Mouse (Mus musculus) MEL (cell line): ENCODE measurements around the gene Pls1. TPM values are rescaled to one million over a fixed set of nuclear protein-coding genes. Genes with fewer than 3 reads are reported as not detected.

Experiments used
- DNase-seq: peaks from one replicate; pipeline ENCODE4 v3.0.0; 2011; ENCODE audit warnings: low read depth, low spot score
- H3K27ac ChIP-seq: 2 replicates; pipeline ENCODE4 v1.5.1; 2012; ENCODE audit warnings: low read depth, mild to moderate bottlenecking, control low read depth, low read length, moderate library complexity; ENCODE audit not compliant: control insufficient read depth
- H3K27me3 ChIP-seq, 2 experiments: fragments of 150-350 bp in 1 of 2; sonication (generic) in 1 of 2; 2 replicates each; pipeline ENCODE4 v1.6.1; 2012; ENCODE audit warnings: low read length in 2 of 2, mild to moderate bottlenecking in 2 of 2, improper control_type of control experiment in 1 of 2, moderate library complexity in 1 of 2; ENCODE audit not compliant: insufficient read depth in 2 of 2, control insufficient read depth in 1 of 2
- H3K36me3 ChIP-seq, 2 experiments: 2 replicates each; pipeline ENCODE4 v1.6.1; 2012 to 2014; ENCODE audit warnings: low read length in 2 of 2, improper control_type of control experiment in 1 of 2, inconsistent platforms in 1 of 2, mild to moderate bottlenecking in 1 of 2; ENCODE audit not compliant: insufficient read depth in 2 of 2, control insufficient read depth in 1 of 2
- H3K4me1 ChIP-seq, 2 experiments: fragments of 150-350 bp in 1 of 2; sonication (generic) in 1 of 2; 2 replicates each; pipeline ENCODE4 v1.6.1; 2012; ENCODE audit warnings: low read length in 2 of 2, improper control_type of control experiment in 1 of 2, mild to moderate bottlenecking in 1 of 2; ENCODE audit not compliant: insufficient read depth in 2 of 2, control insufficient read depth in 1 of 2
- H3K4me3 ChIP-seq, 2 experiments: fragments of 150-350 bp in 1 of 2; sonication (generic) in 1 of 2; 2 replicates each; pipeline ENCODE4 v1.5.1; 2012; ENCODE audit warnings: low read depth in 2 of 2, low read length in 2 of 2, mild to moderate bottlenecking in 2 of 2, moderate library complexity in 2 of 2, control low read depth in 1 of 2, improper control_type of control experiment in 1 of 2; ENCODE audit not compliant: control insufficient read depth in 1 of 2, insufficient read depth in 1 of 2
- H3K79me2 ChIP-seq: 2 replicates; pipeline ENCODE4 v1.6.1; 2012; ENCODE audit warnings: mild to moderate bottlenecking, low read length, moderate library complexity; ENCODE audit not compliant: control insufficient read depth, poor library complexity, insufficient read depth
- H3K9ac ChIP-seq: 2 replicates; pipeline ENCODE4 v1.6.1; 2012; ENCODE audit warnings: low read depth, mild to moderate bottlenecking, control low read depth, low read length, moderate library complexity; ENCODE audit not compliant: control insufficient read depth, poor library complexity, severe bottlenecking
- H3K9me3 ChIP-seq: fragments of 150-350 bp; sonication (generic); replicated peaks from 2 replicates; pipeline ENCODE4 v1.6.1; 2012; ENCODE audit warnings: mild to moderate bottlenecking, low read length, improper control_type of control experiment, moderate library complexity; ENCODE audit not compliant: insufficient read depth
- CHD1 ChIP-seq: IDR thresholded peaks from 2 replicates; pipeline ENCODE4 v1.6.1; 2012; ENCODE audit warnings: low read depth, mild to moderate bottlenecking, inconsistent platforms, low read length, improper control_type of control experiment
- CHD2 ChIP-seq: IDR thresholded peaks from 2 replicates; pipeline ENCODE4 v1.6.1; 2011; ENCODE audit warnings: low read length, improper control_type of control experiment
- E2F4 ChIP-seq: IDR thresholded peaks from 2 replicates; pipeline ENCODE4 v1.6.1; 2011; ENCODE audit warnings: low read depth, low read length, improper control_type of control experiment, borderline replicate concordance
- EP300 ChIP-seq, 2 experiments: IDR thresholded peaks; 2 replicates each; pipeline ENCODE4 v1.6.1; 2011; ENCODE audit warnings: improper control_type of control experiment in 2 of 2, low read length in 2 of 2, low read depth in 1 of 2, mild to moderate bottlenecking in 1 of 2
- ETS1 ChIP-seq: IDR thresholded peaks from 2 replicates; pipeline ENCODE4 v1.6.1; 2012; ENCODE audit warnings: low read depth, mild to moderate bottlenecking, inconsistent platforms, low read length, improper control_type of control experiment, moderate library complexity
- GABPA ChIP-seq: IDR thresholded peaks from 2 replicates; pipeline ENCODE4 v1.6.1; 2012; ENCODE audit warnings: low read depth, mild to moderate bottlenecking, inconsistent platforms, low read length, improper control_type of control experiment, moderate library complexity
- HCFC1 ChIP-seq: IDR thresholded peaks from 2 replicates; pipeline ENCODE4 v1.6.1; 2012; ENCODE audit warnings: low read depth, mild to moderate bottlenecking, inconsistent platforms, low read length, improper control_type of control experiment, moderate library complexity
- KAT2A ChIP-seq: conservative IDR thresholded peaks from 2 replicates; pipeline ENCODE4 v1.6.1; 2012; ENCODE audit warnings: low read depth, low read length, improper control_type of control experiment, inconsistent platforms
- MAZ ChIP-seq: IDR thresholded peaks from 2 replicates; pipeline ENCODE4 v1.6.1; 2012; ENCODE audit warnings: low read depth, mild to moderate bottlenecking, inconsistent platforms, low read length, improper control_type of control experiment
- NELFE ChIP-seq: IDR thresholded peaks from 2 replicates; pipeline ENCODE4 v1.6.1; 2011; ENCODE audit warnings: low read depth, low read length, improper control_type of control experiment
- POLR2AphosphoS5 ChIP-seq: IDR thresholded peaks from 2 replicates; pipeline ENCODE4 v1.6.1; 2012; ENCODE audit warnings: low read depth, borderline replicate concordance, mild to moderate bottlenecking, inconsistent platforms, low read length, moderate library complexity, mixed read lengths
- RCOR1 ChIP-seq: IDR thresholded peaks from 2 replicates; pipeline ENCODE4 v1.6.1; 2012; ENCODE audit warnings: low read depth, mild to moderate bottlenecking, inconsistent platforms, low read length, improper control_type of control experiment
- SIN3A ChIP-seq: IDR thresholded peaks from 2 replicates; pipeline ENCODE4 v1.6.1; 2012; ENCODE audit warnings: low read length, improper control_type of control experiment, inconsistent platforms
- TAL1 ChIP-seq: IDR thresholded peaks from 2 replicates; pipeline ENCODE4 v1.6.1; 2012; ENCODE audit warnings: mild to moderate bottlenecking, inconsistent platforms, low read length, moderate library complexity, mixed read lengths
- TCF12 ChIP-seq: IDR thresholded peaks from 2 replicates; pipeline ENCODE4 v1.6.1; 2014; ENCODE audit warnings: low read depth, mild to moderate bottlenecking, inconsistent platforms, low read length, improper control_type of control experiment, moderate library complexity
- USF1 ChIP-seq: IDR thresholded peaks from 2 replicates; pipeline ENCODE4 v1.6.1; 2014; ENCODE audit warnings: low read depth, mild to moderate bottlenecking, inconsistent platforms, low read length, improper control_type of control experiment, moderate library complexity
- ZMIZ1 ChIP-seq: IDR thresholded peaks from 2 replicates; pipeline ENCODE4 v1.6.1; 2012; ENCODE audit warnings: low read depth, mild to moderate bottlenecking, inconsistent platforms, low read length, improper control_type of control experiment, moderate library complexity
- ZNF384 ChIP-seq: IDR thresholded peaks from 2 replicates; pipeline ENCODE4 v1.6.1; 2012; ENCODE audit warnings: low read depth, mild to moderate bottlenecking, inconsistent platforms, low read length, improper control_type of control experiment
- polyA plus RNA-seq, 2 experiments: library from polyadenylated mRNA; stranded (reverse) in 1 of 2; unstranded in 1 of 2; fragments of >175 nt in 1 of 2; fragments of >200 nt in 1 of 2; gene quantifications; 2 replicates each; pipeline versions ENCODE4 v1.2.1 to v1.2.4; 2012; ENCODE audit warnings: low replicate concordance in 2 of 2, low read depth in 1 of 2; ENCODE audit not compliant: insufficient read length in 2 of 2, insufficient read depth in 1 of 2, missing spikeins in 1 of 2
- total RNA-seq: library from RNA; depleted of rRNA; stranded (reverse); fragments of 300-350 nt; gene quantifications from 2 replicates; pipeline ENCODE4 v1.2.3, GENCODE M21; 2012

Gene Pls1
- total and polyA plus RNA-seq, 3 experiments = 0.04 TPM; not detected in 2

GRCm38 (mm10) chr9:95827565-95827964 lies 17.5 kb downstream of the Pls1 start:
- no peaks in the 10 kb centered on the region for H3K27me3 ChIP-seq
- H3K4me1 ChIP-seq = no peaks in the 10 kb centered on the region
- H3K9ac ChIP-seq = no peak overlapping the region
- no peak overlapping the region for H3K4me3 ChIP-seq
- TF ChIP-seq MAZ (no peak), KAT2A (no peak), CHD1 (no peak), E2F4 (no peak), ZMIZ1 (no peak), TCF12 (no peak), GABPA (no peak), RCOR1 (no peak)
- H3K27ac ChIP-seq = no peak overlapping the region
- DNase-seq = no peak
- no peaks in the 10 kb centered on the region for H3K79me2 ChIP-seq
- H3K9me3 ChIP-seq = no peaks in the 10 kb centered on the region
- no peaks in the 10 kb centered on the region for H3K36me3 ChIP-seq

GRCm38 (mm10) chr9:95822531-95822930 lies 22.6 kb downstream of the Pls1 start:
- no peaks in the 10 kb centered on the region for H3K9me3 ChIP-seq
- no peaks in the 10 kb centered on the region for H3K79me2 ChIP-seq
- no peaks in the 10 kb centered on the region for H3K4me1 ChIP-seq
- H3K27ac ChIP-seq = no peak overlapping the region
- no peak overlapping the region for H3K9ac ChIP-seq
- TF ChIP-seq TCF12 = no peak
- no peak for TF ChIP-seq ETS1
- TF ChIP-seq CHD2 = no peak
- no peak for TF ChIP-seq KAT2A
- TF ChIP-seq SIN3A = no peak
- no peak for TF ChIP-seq GABPA
- no peak for TF ChIP-seq POLR2AphosphoS5
- TF ChIP-seq USF1 = no peak
- TF ChIP-seq CHD1 = no peak
- no peak for TF ChIP-seq ZNF384
- no peak for TF ChIP-seq TAL1
- no peak for TF ChIP-seq EP300 (IDR thresholded peaks at IDR 0.05; ENCODE audit: low read depth in 1 of 2, low read length in 2 of 2)
- no peak for TF ChIP-seq RCOR1
- TF ChIP-seq MAZ = no peak
- no peak for TF ChIP-seq E2F4
- no peak for TF ChIP-seq HCFC1
- TF ChIP-seq NELFE = no peak
- no peaks in the 10 kb centered on the region for H3K27me3 ChIP-seq
- DNase-seq = no peak
- no peaks in the 10 kb centered on the region for H3K36me3 ChIP-seq
- H3K4me3 ChIP-seq = no peak overlapping the region
